Mouse (Mus musculus): ENCODE measurements at regions not wholly inside any gene's neighbourhood (a gene's known extent, or its start where the extent isn't known, plus 50 kb on each side); places are given as distances from the start of the nearest gene placed in this dataset.

DNA sequence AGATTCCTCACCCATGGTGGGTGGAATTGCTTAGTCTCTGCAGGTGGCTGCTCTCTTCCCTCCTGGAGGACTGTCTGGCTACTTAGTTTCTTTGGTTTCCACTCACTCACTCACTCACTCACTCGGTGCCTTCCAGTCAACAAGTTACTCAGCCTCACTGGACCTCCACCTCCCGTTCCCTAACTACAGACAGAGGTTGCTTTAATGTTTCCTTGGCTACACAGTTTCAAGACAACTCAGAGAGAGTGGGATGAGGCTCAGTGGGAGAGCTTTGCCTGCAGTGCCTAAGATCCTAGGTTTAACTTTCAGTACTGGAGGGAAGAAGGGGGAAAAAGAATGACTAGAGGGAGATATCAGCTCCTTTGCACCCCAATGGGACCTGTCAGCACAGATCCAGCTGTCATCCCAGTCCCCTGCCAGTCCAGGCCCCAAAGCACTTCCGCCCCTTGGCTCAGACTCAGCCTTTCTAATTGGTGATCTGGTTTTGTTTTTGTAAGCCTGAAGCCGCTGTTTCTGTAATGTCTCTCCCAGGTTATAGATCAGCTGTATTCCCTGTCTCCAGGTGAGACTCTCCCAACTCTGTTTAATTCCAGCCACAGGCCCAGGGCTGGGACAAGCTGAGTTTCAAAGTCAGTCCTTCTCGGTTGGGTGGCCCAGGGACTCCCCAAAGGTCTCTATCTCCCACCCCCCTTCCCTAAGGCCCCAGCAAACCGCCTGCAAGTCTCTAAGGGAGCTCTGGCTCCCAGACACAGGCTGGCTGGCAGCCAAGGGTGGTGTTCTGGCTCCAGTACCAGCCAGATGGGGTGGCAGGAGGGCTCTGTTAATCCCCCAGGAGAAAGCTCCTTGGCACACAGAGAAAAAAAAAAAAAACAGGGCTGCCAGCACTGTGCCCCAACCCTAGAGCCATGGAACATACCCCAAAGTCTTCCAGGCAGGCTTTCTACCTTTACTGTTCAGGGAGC, 60.5 kb upstream of the Cdon start:
- peak; percentile 41 to 70 for DNase-seq

DNA sequence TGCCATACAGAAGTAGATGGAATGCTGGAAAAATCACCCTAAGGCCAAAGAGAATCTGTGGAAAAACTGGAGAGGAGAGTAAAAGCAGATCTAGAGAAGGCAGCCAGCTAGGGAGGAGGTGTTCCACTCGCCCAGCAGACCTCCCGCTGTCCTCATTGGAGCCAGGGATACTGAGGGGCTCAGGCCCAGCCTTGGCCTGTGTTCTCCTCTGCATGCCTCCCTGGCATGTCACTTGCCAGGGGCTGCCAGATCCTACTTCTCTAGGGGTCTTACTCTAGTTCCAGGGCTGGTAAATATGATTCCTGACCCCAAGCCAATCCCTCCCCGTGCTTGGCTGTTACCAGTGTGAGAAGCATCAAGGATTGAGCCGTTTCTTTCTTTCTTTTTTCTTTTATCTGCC, 59.5 kb upstream of the Cdon start:
- DNase-seq = no peak

DNA sequence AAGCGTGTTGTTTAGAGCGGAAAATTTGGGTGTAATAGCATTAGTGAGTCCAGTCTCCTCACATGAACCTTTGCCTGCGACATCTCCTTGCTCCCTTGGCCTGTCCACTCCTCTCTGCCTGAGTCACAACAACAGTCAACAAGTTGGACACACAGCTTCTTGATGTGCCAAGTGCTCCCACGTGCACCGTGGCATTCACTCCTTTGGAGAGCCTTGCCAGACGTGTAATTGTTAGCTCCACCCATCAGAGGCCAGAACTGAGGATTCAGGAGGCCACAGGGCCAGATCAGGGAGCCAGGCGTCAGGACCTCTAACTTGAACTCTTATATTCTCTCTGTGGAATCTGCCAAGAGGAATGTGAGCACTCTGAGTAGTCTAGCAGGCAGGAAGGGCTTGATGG, 58.7 kb upstream of the Cdon start:
- DNase-seq = no peak

DNA sequence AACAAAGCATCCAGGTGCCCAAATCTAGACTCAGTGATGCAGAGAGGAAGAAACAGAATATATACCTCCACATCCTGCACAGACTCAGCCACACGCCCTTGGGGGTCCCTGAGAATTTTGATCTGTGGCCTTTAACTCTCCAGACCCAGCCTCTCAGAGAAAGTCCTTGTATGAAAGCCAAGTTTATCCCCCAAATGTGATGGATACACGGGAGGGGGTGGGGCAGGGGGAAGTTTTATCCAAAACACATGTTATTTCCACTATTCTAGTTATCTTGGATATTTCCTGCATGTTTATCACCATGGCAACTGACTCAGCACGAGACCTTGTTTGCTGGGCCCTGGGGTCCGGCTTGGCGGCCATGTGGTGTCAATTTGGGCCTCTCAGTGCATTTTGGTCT, 57.8 kb upstream of the Cdon start:
- DNase-seq = no peak

DNA sequence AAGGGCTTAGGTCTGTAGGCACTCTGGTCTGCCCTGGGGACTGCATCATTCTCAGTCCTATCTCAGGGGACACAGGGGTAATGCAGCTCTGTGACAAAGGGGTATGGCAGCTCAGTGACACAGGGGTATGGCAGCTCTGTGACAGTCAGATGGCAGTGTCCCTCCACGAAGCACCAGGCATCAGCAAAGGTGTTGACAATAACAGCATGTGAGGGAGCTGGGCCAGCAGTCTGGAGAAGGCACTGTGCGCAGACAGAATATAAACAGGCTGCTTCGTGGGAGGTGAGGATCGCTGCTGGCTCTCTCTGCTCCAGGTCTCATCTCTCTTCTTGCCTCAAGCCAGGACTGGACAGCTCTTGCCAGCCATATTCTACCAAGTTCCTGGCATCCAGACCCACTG, 57.0 kb upstream of the Cdon start:
- DNase-seq = peak; percentile 76 to 85

DNA sequence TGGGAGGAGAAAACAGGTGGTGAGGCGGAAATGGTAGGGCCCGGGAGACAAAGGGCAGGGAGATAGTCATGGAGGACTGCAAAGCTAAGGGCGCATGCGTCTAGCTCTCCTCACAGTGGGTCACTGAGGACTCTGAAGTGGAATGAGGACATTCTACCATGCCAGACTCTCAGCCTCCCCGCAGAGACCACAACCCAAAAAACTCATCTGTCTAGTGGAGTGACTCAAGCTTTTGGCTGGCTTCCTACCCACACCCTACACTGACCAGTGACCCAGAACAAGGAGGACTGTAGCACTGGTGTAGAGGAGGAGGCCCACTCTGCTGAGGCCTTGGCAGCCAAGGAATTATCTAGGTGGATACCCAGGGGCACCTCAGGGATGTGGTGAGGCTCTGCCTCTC, 55.0 kb upstream of the Cdon start:
- no peak for DNase-seq

DNA sequence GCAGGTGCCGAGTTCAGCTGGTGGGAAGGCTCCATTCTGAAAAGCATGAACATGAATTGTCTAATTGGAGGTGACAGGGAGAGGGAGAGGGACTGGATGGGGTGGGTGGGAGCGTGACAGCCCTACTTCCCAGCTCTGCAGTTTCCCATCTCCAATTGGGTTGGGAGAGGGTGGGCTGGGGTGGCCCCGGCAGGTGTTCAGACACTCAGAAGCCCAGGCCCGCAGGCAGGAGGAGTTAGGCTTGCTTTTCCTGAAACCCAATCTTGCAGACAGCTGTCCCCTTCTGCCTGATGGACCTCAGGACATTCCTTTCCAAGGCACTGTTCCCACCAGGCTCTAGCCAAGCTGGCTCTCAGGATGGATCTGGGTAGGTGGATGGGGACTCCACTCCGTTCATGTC, 51.9 kb upstream of the Cdon start:
- no peak for DNase-seq

DNA sequence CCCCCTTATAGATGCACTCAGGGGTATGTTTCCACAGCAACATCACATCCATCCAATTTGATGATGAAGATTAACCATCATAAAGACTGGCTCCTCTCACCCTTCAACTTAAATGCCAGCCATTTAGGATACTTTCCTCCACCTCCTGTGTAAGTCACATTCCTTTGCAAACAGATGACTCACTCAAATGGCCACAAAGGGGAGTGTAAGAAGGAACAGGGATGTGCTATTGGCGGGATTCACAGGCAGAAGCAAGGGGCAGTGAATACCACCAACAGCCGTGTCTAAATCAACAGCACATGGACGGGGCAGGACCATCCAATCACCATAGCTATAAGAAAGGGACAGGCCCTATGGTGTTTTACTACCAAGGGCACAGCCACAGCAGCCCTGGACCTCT, 50.9 kb upstream of the Cdon start:
- no peak for DNase-seq

DNA sequence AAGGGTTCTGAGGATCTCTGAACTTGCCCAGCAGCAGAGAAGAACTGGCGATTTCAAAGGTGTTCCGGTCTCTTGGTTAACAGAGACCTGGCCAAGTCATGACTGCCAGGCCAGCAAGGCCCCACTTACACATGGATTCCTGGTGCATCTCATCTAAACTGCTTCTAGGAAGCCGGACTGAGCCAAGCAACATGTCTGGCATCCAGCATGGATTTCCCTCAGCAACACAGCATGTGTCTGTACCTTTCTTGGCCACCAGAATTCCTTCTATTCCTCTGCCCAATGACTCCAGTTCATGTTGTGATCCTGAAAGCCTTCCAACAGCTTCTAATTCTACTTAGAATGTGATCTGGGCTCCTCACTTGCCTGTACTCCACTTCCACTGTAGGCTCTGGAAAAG, 50.0 kb upstream of the Cdon start:
- DNase-seq = peak; percentile 43 to 54
